Mouse (Mus musculus) forebrain, embryonic 12.5 days (tissue): ENCODE measurements around the gene Dcaf10. TPM values are rescaled to one million over a fixed set of nuclear protein-coding genes. Genes with fewer than 3 reads are reported as not detected.

Experiments
- ATAC-seq: fragments of 200-750 bp; cut with Nextera tagmentation; 2 replicates; pipeline ENCODE4 v1.8.0; 2017; ENCODE audit warnings: moderate TSS enrichment; ENCODE audit not compliant: low FRiP score
- H3K27ac ChIP-seq: fragments of 300-500 bp; sonication (generic); 2 replicates; pipeline ENCODE4 v1.5.1; 2016; ENCODE audit warnings: mild to moderate bottlenecking
- H3K27me3 ChIP-seq: fragments of 300-500 bp; sonication (generic); 2 replicates; pipeline ENCODE4 v1.6.1; 2016; ENCODE audit warnings: mild to moderate bottlenecking
- H3K36me3 ChIP-seq: fragments of 300-500 bp; sonication (generic); replicated peaks from 2 replicates; pipeline ENCODE4 v1.6.1; 2016; ENCODE audit warnings: mild to moderate bottlenecking
- H3K4me1 ChIP-seq: fragments of 300-500 bp; sonication (generic); 2 replicates; pipeline ENCODE4 v1.6.1; 2016
- H3K4me2 ChIP-seq: fragments of 300-500 bp; sonication (generic); 2 replicates; pipeline ENCODE4 v1.6.1; 2016; ENCODE audit warnings: mild to moderate bottlenecking, moderate library complexity
- H3K4me3 ChIP-seq: fragments of 300-500 bp; sonication (generic); replicated peaks from 2 replicates; pipeline ENCODE4 v1.5.1; 2016; ENCODE audit warnings: mild to moderate bottlenecking
- H3K9ac ChIP-seq: fragments of 300-500 bp; sonication (generic); 2 replicates; pipeline ENCODE4 v1.6.1; 2016; ENCODE audit warnings: mild to moderate bottlenecking
- H3K9me3 ChIP-seq: fragments of 300-500 bp; sonication (generic); 2 replicates; pipeline ENCODE4 v1.6.1; 2016
- WGBS: fragments of 180-500 bp; shearing (Covaris S2); methylation state at CpG from one replicate; pipeline ENCODE4 v1.1.7; 2016; 5-methylcytosine and 5-hydroxymethylcytosine counted together
- polyA plus RNA-seq: library from polyadenylated mRNA; unstranded; fragments of >200 nt; fragmentation: Nextera tagmentation; extraction: Ambion mirVana; gene quantifications from 2 replicates; pipeline ENCODE4 v1.2.1, GENCODE M21; 2016

The Dcaf10 gene
- polyA plus RNA-seq, result 12.1 and 14.5 TPM in 2 replicates

GRCm38 (mm10) chr4:45341669-45342249 is at the start of gene Dcaf10:
Gene Dcaf10, plus strand, starts transcription at chr4:45342101.
- Histone ChIP-seq H3K4me3 (peak within 1 kb of the TSS; percentile 97), H3K27me3 (0 out of 2 replicates have a peak, but pooled peaks cover 10% of the 10 kb centered on the region), H3K36me3 (peaks cover 6% of the 10 kb centered on the region; the same call in 1 of the 2 replicates), H3K9ac (peak within 1 kb of the TSS; percentile 98), H3K4me2 (peak within 1 kb of the TSS; percentile 89), H3K4me1 (peaks cover 24% of the 10 kb centered on the region), H3K9me3 (no peaks in the 10 kb centered on the region), H3K27ac (peak within 1 kb of the TSS; percentile 94)
- WGBS, result 2% methylated on average over 40 of the region's 42 CpGs
- ATAC-seq, result peak; percentile 94

GRCm38 (mm10) chr4:45296662-45297564 is 45.0 kb upstream of the Dcaf10 start, which contains the start of gene Trmt10b:
Gene Trmt10b, plus strand, starts transcription at chr4:45297127.
- Histone ChIP-seq H3K27me3 (no peaks in the 10 kb centered on the region), H3K4me1 (peaks cover 6% of the 10 kb centered on the region), H3K4me3 (peak within 1 kb of the TSS; percentile 79), H3K4me2 (peak within 1 kb of the TSS; percentile 82), H3K27ac (no peak within 1 kb of the TSS), H3K36me3 (peaks cover 16% of the 10 kb centered on the region), H3K9ac (peak within 1 kb of the TSS; percentile 70), H3K9me3 (no peaks in the 10 kb centered on the region)
- ATAC-seq, result peak; percentile 74
- 21% methylated on average over 27 of the region's 27 CpGs for WGBS

GRCm38 (mm10) chr4:45305536-45305935 is 36.4 kb upstream of the Dcaf10 start:
- ATAC-seq, result no peak
- Histone ChIP-seq H3K27ac (no peak overlapping the region), H3K4me3 (no peak overlapping the region), H3K9ac (no peak overlapping the region), H3K4me2 (no peak overlapping the region), H3K4me1 (no peaks in the 10 kb centered on the region), H3K9me3 (no peaks in the 10 kb centered on the region), H3K36me3 (peaks cover 60% of the 10 kb centered on the region), H3K27me3 (no peaks in the 10 kb centered on the region)
- 94% methylated on average over 14 of the region's 14 CpGs for WGBS

GRCm38 (mm10) chr4:45308046-45308445 is 33.9 kb upstream of the Dcaf10 start:
- Histone ChIP-seq H3K4me1 (no peaks in the 10 kb centered on the region), H3K4me3 (no peak overlapping the region), H3K36me3 (peaks cover 50% of the 10 kb centered on the region), H3K27me3 (no peaks in the 10 kb centered on the region), H3K9me3 (no peaks in the 10 kb centered on the region), H3K27ac (no peak overlapping the region), H3K9ac (no peak overlapping the region), H3K4me2 (no peak overlapping the region)
- WGBS, result 37% methylated on average over 11 of the region's 11 CpGs
- ATAC-seq, result no peak

GRCm38 (mm10) chr4:45308606-45309005 is 33.3 kb upstream of the Dcaf10 start:
- Histone ChIP-seq H3K4me1 (no peaks in the 10 kb centered on the region), H3K27me3 (no peaks in the 10 kb centered on the region), H3K27ac (no peak overlapping the region), H3K36me3 (peaks cover 50% of the 10 kb centered on the region), H3K4me3 (no peak overlapping the region), H3K4me2 (no peak overlapping the region), H3K9ac (no peak overlapping the region), H3K9me3 (no peaks in the 10 kb centered on the region)
- ATAC-seq, result no peak
- 91% methylated on average over 6 of the region's 6 CpGs for WGBS

GRCm38 (mm10) chr4:45311056-45311455 is 30.8 kb upstream of the Dcaf10 start:
- no peak overlapping the region for H3K9ac ChIP-seq
- 98% methylated on average over 2 of the region's 2 CpGs for WGBS
- H3K27me3 ChIP-seq, result no peaks in the 10 kb centered on the region
- H3K9me3 ChIP-seq, result no peaks in the 10 kb centered on the region
- peaks cover 46% of the 10 kb centered on the region for H3K36me3 ChIP-seq
- no peak for ATAC-seq
- no peak overlapping the region for H3K4me2 ChIP-seq
- no peak overlapping the region for H3K27ac ChIP-seq
- H3K4me1 ChIP-seq, result no peaks in the 10 kb centered on the region
- H3K4me3 ChIP-seq, result no peak overlapping the region

- Histone ChIP-seq H3K36me3 (peaks cover 28% of the 10 kb centered on the region), H3K4me3 (peak overlapping the region; percentile 95), H3K27ac (peak overlapping the region; percentile 84), H3K9me3 (no peaks in the 10 kb centered on the region), H3K27me3 (peaks cover 30% of the 10 kb centered on the region), H3K4me1 (peaks cover 15% of the 10 kb centered on the region), H3K4me2 (peak overlapping the region; percentile 69), H3K9ac (peak overlapping the region; percentile 87)
- 1% methylated on average over 56 of the region's 56 CpGs for whole genome bisulfite sequencing
- ATAC-seq, result peak; percentile 93
Observed at GRCm38 (mm10) chr4:45320159-45320816, 21.6 kb upstream of the Dcaf10 start.

- no peaks in the 10 kb centered on the region for H3K9me3 ChIP-seq
- no peak overlapping the region for H3K9ac ChIP-seq
- WGBS, result 86% methylated on average over 7 of the region's 7 CpGs
- no peak for ATAC-seq
- H3K36me3 ChIP-seq, result no peaks in the 10 kb centered on the region
- no peak overlapping the region for H3K27ac ChIP-seq
- no peaks in the 10 kb centered on the region for H3K4me1 ChIP-seq
- no peak overlapping the region for H3K4me2 ChIP-seq
- no peak overlapping the region for H3K4me3 ChIP-seq
- H3K27me3 ChIP-seq, result peaks cover 13% of the 10 kb centered on the region
Observed at GRCm38 (mm10) chr4:45331139-45331538, 10.8 kb upstream of the Dcaf10 start.

- Histone ChIP-seq H3K9me3 (no peaks in the 10 kb centered on the region), H3K27ac (no peak overlapping the region), H3K36me3 (no peaks in the 10 kb centered on the region), H3K9ac (no peak overlapping the region), H3K4me1 (no peaks in the 10 kb centered on the region), H3K4me2 (no peak overlapping the region), H3K27me3 (peaks cover 6% of the 10 kb centered on the region), H3K4me3 (no peak overlapping the region)
- ATAC-seq, result no peak
- 76% methylated on average over 3 of the region's 3 CpGs for WGBS
Observed at GRCm38 (mm10) chr4:45332466-45332865, 9.4 kb upstream of the Dcaf10 start.

GRCm38 (mm10) chr4:45341226-45341625 is 675 bp upstream of the Dcaf10 start:
- 64% methylated on average over 9 of the region's 9 CpGs for WGBS
- Histone ChIP-seq H3K27ac (peak overlapping the region; percentile 94), H3K9ac (0 out of 2 replicates have a peak overlapping the region, but pooled peaks have one; percentile 98), H3K9me3 (no peaks in the 10 kb centered on the region), H3K4me3 (peak overlapping the region; percentile 97), H3K36me3 (peaks cover 6% of the 10 kb centered on the region; the same call in 1 of the 2 replicates), H3K4me2 (peak overlapping the region; percentile 89), H3K27me3 (0 out of 2 replicates have a peak, but pooled peaks cover 10% of the 10 kb centered on the region), H3K4me1 (peaks cover 24% of the 10 kb centered on the region)
- no peak for ATAC-seq

GRCm38 (mm10) chr4:45342286-45343155 is 620 bp downstream of the Dcaf10 start, which contains the start of gene Exosc3:
Gene Exosc3, minus strand, starts transcription at chr4:45342732.
- H3K9ac ChIP-seq, result peak within 1 kb of the TSS; percentile 98
- peaks cover 10% of the 10 kb centered on the region for H3K36me3 ChIP-seq
- H3K4me2 ChIP-seq, result peak within 1 kb of the TSS; percentile 89
- ATAC-seq, result peak; percentile 84
- peak within 1 kb of the TSS; percentile 94 for H3K27ac ChIP-seq
- H3K4me1 ChIP-seq, result peaks cover 24% of the 10 kb centered on the region
- peak within 1 kb of the TSS; percentile 97 for H3K4me3 ChIP-seq
- under 1% methylated on average over 73 of the region's 76 CpGs for WGBS
- no peaks in the 10 kb centered on the region for H3K9me3 ChIP-seq
- 0 out of 2 replicates have a peak, but pooled peaks cover 10% of the 10 kb centered on the region for H3K27me3 ChIP-seq
